Mouse (Mus musculus) forebrain, embryonic 16.5 days (tissue): ENCODE measurements around the gene Rnf111. TPM values are rescaled to one million over a fixed set of nuclear protein-coding genes. Genes with fewer than 3 reads are reported as not detected.
A peak's percentile ranks its signal among the peaks of the same experiment; 100 is the strongest.
"Not testable (repeated sequence)": the region's sequence is repeated elsewhere in the genome, so short reads cannot be mapped to it uniquely, and the experiment has no call there.

Source experiments
- ATAC-seq: fragments of 200-750 bp; cut with Nextera tagmentation; 2 replicates; pipeline ENCODE4 v1.8.0; 2017; ENCODE audit warnings: mild to moderate bottlenecking, moderate library complexity
- H3K27ac ChIP-seq: fragments of 300-500 bp; sonication (generic); 2 replicates; pipeline ENCODE4 v1.5.1; 2014; ENCODE audit warnings: low read length, control low read depth
- H3K27me3 ChIP-seq: fragments of 300-500 bp; sonication (generic); replicated peaks from 2 replicates; pipeline ENCODE4 v1.6.1; 2014; ENCODE audit warnings: low read length; ENCODE audit not compliant: control insufficient read depth, insufficient read depth
- H3K36me3 ChIP-seq: fragments of 300-500 bp; sonication (generic); 2 replicates; pipeline ENCODE4 v1.6.1; 2014; ENCODE audit not compliant: control insufficient read depth, insufficient read depth
- H3K4me1 ChIP-seq: fragments of 300-500 bp; sonication (generic); replicated peaks from 2 replicates; pipeline ENCODE4 v1.6.1; 2014; ENCODE audit warnings: low read length; ENCODE audit not compliant: control insufficient read depth, insufficient read depth
- H3K4me2 ChIP-seq: fragments of 300-500 bp; sonication (generic); 2 replicates; pipeline ENCODE4 v1.6.1; 2014; ENCODE audit warnings: mild to moderate bottlenecking, low read length, control low read depth
- H3K4me3 ChIP-seq: fragments of 300-500 bp; sonication (generic); replicated peaks from 2 replicates; pipeline ENCODE4 v1.5.1; 2014; ENCODE audit warnings: mild to moderate bottlenecking, low read length, control low read depth
- H3K9ac ChIP-seq: fragments of 300-500 bp; sonication (generic); replicated peaks from 2 replicates; pipeline ENCODE4 v1.6.1; 2014; ENCODE audit warnings: low read depth, low read length, control low read depth
- H3K9me3 ChIP-seq: fragments of 300-500 bp; sonication (generic); 2 replicates; pipeline ENCODE4 v1.6.1; 2016; ENCODE audit warnings: low read length; ENCODE audit not compliant: control insufficient read depth
- WGBS: fragments of 180-500 bp; shearing (Covaris S2); extraction: QIAGEN DNeasy Blood & Tissue Kit; methylation state at CpG from one replicate; pipeline ENCODE4 v1.1.7; 2014; 5-methylcytosine and 5-hydroxymethylcytosine counted together
- polyA plus RNA-seq: library from polyadenylated mRNA; unstranded; fragments of >200 nt; fragmentation: Nextera tagmentation; extraction: Ambion mirVana; gene quantifications from 2 replicates; pipeline ENCODE4 v1.2.1, GENCODE M21; 2015

The Rnf111 gene
- polyA plus RNA-seq, 1 experiment from 2014 or later, result 37.3 TPM

DNA sequence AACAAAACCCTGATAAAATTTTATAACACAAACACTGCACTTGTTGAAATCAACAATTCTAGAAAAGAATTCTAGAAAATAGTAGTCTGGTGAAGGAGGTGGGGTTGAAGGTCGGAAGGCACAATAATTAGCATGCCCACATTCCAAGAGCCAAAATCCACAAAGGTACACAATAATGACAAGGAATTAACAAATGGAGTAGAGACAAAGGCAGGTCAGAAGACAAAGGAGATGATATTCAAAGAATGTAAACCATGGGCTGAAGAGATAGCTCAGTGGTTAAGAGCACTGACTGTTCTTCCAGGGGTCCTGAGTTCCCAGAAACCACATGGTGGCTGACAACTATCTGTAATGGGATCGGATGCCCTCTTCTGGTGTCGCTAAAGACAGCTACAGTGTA, 26.3 kb downstream of the Rnf111 start:
- WGBS, result 83% methylated on average over 3 of the region's 3 CpGs
- Histone ChIP-seq H3K4me1 (no peaks in the 10 kb centered on the region), H3K36me3 (peaks cover 5% of the 10 kb centered on the region), H3K9me3 (no peaks in the 10 kb centered on the region), H3K27me3 (no peaks in the 10 kb centered on the region), H3K9ac (no peak overlapping the region), H3K27ac (no peak overlapping the region), H3K4me2 (no peak overlapping the region), H3K4me3 (no peak overlapping the region)
- no peak for ATAC-seq

DNA sequence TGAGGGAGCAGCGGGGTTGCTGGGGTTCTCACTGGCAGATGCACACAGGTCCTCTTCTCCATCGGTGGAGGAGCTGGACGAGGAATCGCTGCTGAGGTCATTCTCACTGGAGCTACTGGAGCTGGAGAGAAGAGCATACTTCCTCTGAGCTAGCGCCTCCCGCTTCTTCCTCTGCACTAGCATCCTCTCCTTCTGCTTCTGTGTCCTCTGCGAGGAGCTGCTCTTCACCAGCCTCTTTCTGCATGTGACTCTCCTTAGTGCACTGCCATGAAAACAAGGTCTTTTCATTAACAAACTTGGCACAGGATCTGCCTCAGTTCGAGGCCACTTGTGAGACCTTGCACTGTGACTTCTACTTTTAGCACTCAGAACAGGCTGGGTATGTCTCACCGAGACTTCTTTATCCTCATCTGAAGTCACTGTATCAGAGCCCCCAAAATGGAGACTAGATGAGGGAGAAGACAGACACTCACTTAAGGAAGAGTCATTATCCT, 27.7 kb downstream of the Rnf111 start:
- 94% methylated on average over 9 of the region's 9 CpGs for WGBS

DNA sequence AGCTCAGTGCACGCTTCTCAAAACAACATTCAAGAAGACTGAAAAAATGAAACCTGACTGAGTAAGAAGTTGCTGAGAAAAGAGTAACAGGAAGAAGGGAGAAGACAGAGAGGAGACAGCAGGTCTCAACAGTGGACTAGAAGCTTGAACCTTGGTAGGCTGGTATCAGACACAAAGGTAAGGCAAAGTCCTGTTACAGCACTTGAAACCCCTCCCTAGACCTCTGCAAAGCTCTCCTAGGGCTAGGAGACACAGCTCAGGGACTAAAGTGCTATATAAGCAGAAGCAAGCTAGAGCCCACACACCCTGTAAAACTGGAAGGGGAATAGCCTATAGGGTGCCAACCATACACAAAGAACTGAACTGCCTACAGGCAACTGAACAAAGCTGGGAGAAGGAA, 30.1 kb downstream of the Rnf111 start:
- no peak overlapping the region for H3K9ac ChIP-seq
- H3K27ac ChIP-seq, result no peak overlapping the region
- no peaks in the 10 kb centered on the region for H3K9me3 ChIP-seq
- H3K4me3 ChIP-seq, result no peak overlapping the region
- H3K27me3 ChIP-seq, result no peaks in the 10 kb centered on the region
- 100% methylated on average over 1 of the region's 1 CpGs for WGBS
- peaks cover 5% of the 10 kb centered on the region for H3K36me3 ChIP-seq
- no peak for ATAC-seq
- no peak overlapping the region for H3K4me2 ChIP-seq
- H3K4me1 ChIP-seq, result no peaks in the 10 kb centered on the region

More for the DNA sequence above, 27.7 kb downstream of the Rnf111 start:
- no peak for ATAC-seq
- Histone ChIP-seq H3K4me1 (no peaks in the 10 kb centered on the region), H3K9me3 (no peaks in the 10 kb centered on the region), H3K9ac (no peak overlapping the region), H3K36me3 (peaks cover 5% of the 10 kb centered on the region), H3K4me2 (no peak overlapping the region), H3K4me3 (no peak overlapping the region), H3K27ac (no peak overlapping the region), H3K27me3 (no peaks in the 10 kb centered on the region)

DNA sequence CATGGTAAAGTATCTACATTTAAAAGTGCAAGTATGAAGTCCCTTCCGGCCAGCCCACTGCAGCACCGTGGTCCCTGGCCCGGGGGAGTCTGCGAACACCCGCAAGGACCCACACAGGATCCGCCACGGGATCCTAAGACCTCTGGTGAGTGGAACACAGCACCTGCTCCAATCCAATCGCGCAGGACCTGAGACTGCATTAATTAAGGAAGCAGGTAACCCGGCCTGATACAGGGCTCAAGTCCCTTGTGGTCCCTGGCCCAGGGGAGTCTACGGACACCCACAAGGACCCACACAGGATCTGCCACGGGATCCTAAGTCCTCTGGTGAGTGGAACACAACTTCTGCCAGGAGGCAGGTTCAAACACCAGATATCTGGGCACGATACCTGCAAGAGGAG, 40.4 kb downstream of the Rnf111 start:
- not testable (repeated sequence) for H3K27ac ChIP-seq, H3K4me2 ChIP-seq, H3K4me3 ChIP-seq, H3K9ac ChIP-seq, H3K27me3 ChIP-seq, ATAC-seq, H3K4me1 ChIP-seq, H3K9me3 ChIP-seq, H3K36me3 ChIP-seq
- WGBS, result 95% methylated on average over 13 of the region's 13 CpGs

DNA sequence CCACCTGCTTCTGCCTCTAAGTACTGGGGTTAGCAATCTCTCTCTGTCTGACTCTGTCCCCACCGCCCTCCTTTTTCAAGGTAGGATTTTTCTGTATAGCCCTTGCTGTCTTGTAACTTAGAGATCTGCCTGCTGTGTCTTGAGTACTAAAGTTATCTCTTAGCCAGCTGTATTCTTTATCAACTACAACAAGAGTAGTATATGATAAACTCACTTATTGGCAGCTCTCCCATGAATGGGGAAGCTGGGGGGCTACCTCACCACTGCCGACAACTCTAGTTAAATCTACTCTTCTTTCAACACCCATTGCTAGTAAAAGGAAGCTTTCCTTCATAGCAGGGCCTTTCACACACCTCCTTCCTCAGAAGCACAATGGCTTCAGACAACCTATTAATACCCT, 51.2 kb downstream of the Rnf111 start:
- peaks cover 18% of the 10 kb centered on the region for H3K36me3 ChIP-seq
- no peak overlapping the region for H3K4me2 ChIP-seq
- H3K9me3 ChIP-seq, result no peaks in the 10 kb centered on the region
- H3K27me3 ChIP-seq, result no peaks in the 10 kb centered on the region
- no peak for ATAC-seq
- H3K4me1 ChIP-seq, result no peaks in the 10 kb centered on the region
- H3K4me3 ChIP-seq, result no peak overlapping the region
- WGBS, result 90% methylated on average over 2 of the region's 2 CpGs
- no peak overlapping the region for H3K9ac ChIP-seq
- no peak overlapping the region for H3K27ac ChIP-seq

DNA sequence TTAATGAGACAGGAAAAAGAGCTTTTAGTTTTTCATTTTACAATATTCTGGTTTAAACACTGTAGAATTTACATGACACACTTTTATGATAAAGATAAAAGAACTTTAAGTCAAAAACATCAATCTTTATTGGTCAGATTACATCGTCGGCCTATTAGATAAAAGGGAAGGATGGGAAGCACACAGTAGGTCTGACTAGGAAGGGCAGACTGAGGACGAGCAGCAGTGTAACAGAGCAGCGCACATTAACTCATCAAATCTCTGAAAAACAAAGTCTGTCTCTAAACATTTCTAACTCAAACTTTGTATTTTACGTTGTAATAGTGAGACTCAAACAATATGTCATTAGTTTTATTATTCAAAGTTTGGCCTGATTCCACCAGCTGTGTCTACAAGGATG, 54.5 kb downstream of the Rnf111 start:
- Histone ChIP-seq H3K27me3 (no peaks in the 10 kb centered on the region), H3K27ac (no peak overlapping the region), H3K9me3 (no peaks in the 10 kb centered on the region), H3K9ac (no peak overlapping the region), H3K4me2 (no peak overlapping the region), H3K4me1 (no peaks in the 10 kb centered on the region), H3K36me3 (peaks cover 12% of the 10 kb centered on the region), H3K4me3 (no peak overlapping the region)
- 93% methylated on average over 5 of the region's 5 CpGs for WGBS
- no peak for ATAC-seq

DNA sequence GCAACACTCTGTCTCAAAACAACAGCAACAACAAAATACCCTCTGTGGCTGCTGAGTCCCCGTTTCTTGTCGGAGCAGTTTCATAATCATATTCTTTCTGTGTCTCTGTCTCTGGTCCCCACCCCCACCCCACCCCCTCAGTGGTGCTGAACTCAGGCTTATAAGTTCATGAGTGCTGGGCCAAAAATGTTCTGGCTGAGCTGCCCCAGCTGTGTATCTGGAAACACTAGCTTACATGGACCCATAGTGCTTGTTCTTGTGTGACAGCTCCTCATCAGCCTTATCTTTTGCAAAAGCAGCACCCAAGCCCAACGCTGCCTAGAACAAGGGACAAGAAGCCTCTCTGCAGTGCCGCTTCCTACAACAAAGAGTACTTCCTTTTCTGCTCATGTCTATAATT, 63.6 kb downstream of the Rnf111 start:
- 96% methylated on average over 4 of the region's 4 CpGs for WGBS

DNA sequence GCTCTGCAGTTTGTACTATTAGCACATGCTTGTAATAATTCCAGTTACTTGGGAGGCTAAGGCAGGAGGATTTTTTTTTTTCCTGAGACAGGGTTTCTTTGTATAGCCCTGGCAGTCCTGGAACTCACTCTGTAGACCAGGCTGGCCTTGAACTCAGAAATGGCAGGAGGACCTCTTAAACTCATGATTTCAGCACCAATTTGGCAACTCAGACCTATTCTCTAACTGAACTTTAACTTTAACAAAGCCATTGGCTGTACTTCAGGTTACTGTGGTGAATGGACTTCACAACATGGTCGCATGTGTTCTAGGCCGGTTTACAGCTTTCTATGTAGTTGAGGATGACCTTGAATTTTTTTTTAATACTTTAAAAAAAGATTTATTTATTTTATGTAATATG, 80.9 kb downstream of the Rnf111 start:
- H3K27me3 ChIP-seq, result no peaks in the 10 kb centered on the region
- H3K9me3 ChIP-seq, result no peaks in the 10 kb centered on the region
- 0 out of 2 replicates have a peak, but pooled peaks cover 6% of the 10 kb centered on the region for H3K36me3 ChIP-seq
- no peak overlapping the region for H3K9ac ChIP-seq
- H3K4me2 ChIP-seq, result no peak overlapping the region
- peaks cover 8% of the 10 kb centered on the region for H3K4me1 ChIP-seq
- ATAC-seq, result no peak
- no peak overlapping the region for H3K27ac ChIP-seq
- no peak overlapping the region for H3K4me3 ChIP-seq
- WGBS, result 96% methylated on average over 2 of the region's 2 CpGs

More for the DNA sequence above, 63.6 kb downstream of the Rnf111 start:
- H3K4me3 ChIP-seq, result no peak overlapping the region
- no peak overlapping the region for H3K4me2 ChIP-seq
- no peaks in the 10 kb centered on the region for H3K9me3 ChIP-seq
- H3K4me1 ChIP-seq, result no peaks in the 10 kb centered on the region
- no peaks in the 10 kb centered on the region for H3K27me3 ChIP-seq
- no peak for ATAC-seq
- no peak overlapping the region for H3K27ac ChIP-seq
- peaks cover 19% of the 10 kb centered on the region for H3K36me3 ChIP-seq
- no peak overlapping the region for H3K9ac ChIP-seq

DNA sequence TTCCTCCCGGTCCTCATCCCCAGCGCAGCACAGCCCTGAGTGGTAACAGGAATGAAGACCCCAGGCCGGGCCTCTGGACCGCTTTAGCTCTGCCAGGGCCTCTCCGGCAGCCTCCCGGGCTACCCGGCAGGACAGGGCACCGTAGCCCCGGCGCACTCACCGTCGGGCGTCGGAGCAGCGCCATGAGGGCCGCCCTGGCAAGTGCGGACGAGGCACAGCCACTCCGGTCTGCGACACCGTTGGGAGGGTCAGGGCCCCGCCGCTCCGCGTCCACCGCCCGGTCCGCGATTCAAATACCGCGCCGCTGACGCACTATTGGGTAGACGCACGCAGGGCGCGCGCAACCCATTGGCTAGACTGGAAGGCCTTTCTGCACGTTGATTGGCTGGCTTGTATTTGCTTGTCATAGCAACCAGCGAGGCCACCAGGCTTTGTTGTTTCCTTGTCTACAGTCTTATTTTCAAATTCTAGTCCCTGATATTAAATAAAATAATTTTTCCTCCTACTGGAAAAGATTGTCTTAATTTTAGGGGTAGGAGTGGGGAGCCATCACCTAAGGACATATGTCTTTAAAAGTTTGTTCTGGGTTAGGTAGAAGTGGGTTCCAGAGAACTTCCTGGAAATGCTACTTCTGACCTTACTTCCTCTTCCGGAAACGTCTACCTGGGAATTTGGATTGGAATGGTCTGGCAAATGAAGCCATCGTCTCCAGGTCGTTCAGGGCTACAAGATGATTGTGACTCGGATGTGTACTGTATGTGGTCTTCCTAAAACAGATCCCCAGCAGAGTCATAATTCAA, 82.1 kb downstream of the Rnf111 start, which contains the start of gene Ccnb2:
Gene Ccnb2, minus strand, starts transcription at position 291 of the 800 bp plus-strand sequence.
- H3K9ac ChIP-seq, result peak within 1 kb of the TSS; percentile 51
- H3K27me3 ChIP-seq, result no peaks in the 10 kb centered on the region
- peak within 1 kb of the TSS; percentile 94 for H3K4me2 ChIP-seq
- ATAC-seq, result peak; percentile 99
- H3K27ac ChIP-seq, result no peak within 1 kb of the TSS
- 3% methylated on average over 45 of the region's 45 CpGs for WGBS
- H3K9me3 ChIP-seq, result no peaks in the 10 kb centered on the region
- H3K4me1 ChIP-seq, result peaks cover 8% of the 10 kb centered on the region
- H3K36me3 ChIP-seq, result 0 out of 2 replicates have a peak, but pooled peaks cover 6% of the 10 kb centered on the region
- H3K4me3 ChIP-seq, result peak within 1 kb of the TSS; percentile 51
